Mouse (Mus musculus) kidney, embryonic 15.5 days (tissue): ENCODE results near the gene Yipf2. TPM values are rescaled to one million over a fixed set of nuclear protein-coding genes. Genes with fewer than 3 reads are reported as not detected.

Source experiments
- ATAC-seq: fragments of 200-750 bp; cut with Nextera tagmentation; replicated peaks from 2 replicates; pipeline ENCODE4 v1.8.0; 2017; ENCODE audit warnings: moderate TSS enrichment; ENCODE audit not compliant: low FRiP score
- H3K27ac ChIP-seq: fragments of 300-500 bp; sonication (generic); 2 replicates; pipeline ENCODE4 v1.5.1; 2015; ENCODE audit warnings: mild to moderate bottlenecking, inconsistent platforms
- H3K27me3 ChIP-seq: fragments of 300-500 bp; sonication (generic); 2 replicates; pipeline ENCODE4 v1.6.1; 2015; ENCODE audit warnings: inconsistent platforms
- H3K36me3 ChIP-seq: fragments of 300-500 bp; sonication (generic); 2 replicates; pipeline ENCODE4 v1.6.1; 2015; ENCODE audit warnings: inconsistent platforms
- H3K4me1 ChIP-seq: fragments of 300-500 bp; sonication (generic); 2 replicates; pipeline ENCODE4 v1.6.1; 2015; ENCODE audit warnings: inconsistent platforms
- H3K4me2 ChIP-seq: fragments of 300-500 bp; sonication (generic); 2 replicates; pipeline ENCODE4 v1.6.1; 2015; ENCODE audit warnings: moderate library complexity, mild to moderate bottlenecking, inconsistent platforms
- H3K4me3 ChIP-seq: fragments of 300-500 bp; sonication (generic); replicated peaks from 2 replicates; pipeline ENCODE4 v1.5.1; 2015; ENCODE audit warnings: mild to moderate bottlenecking, inconsistent platforms
- H3K9ac ChIP-seq: fragments of 300-500 bp; sonication (generic); 2 replicates; pipeline ENCODE4 v1.6.1; 2015; ENCODE audit warnings: mild to moderate bottlenecking, inconsistent platforms
- H3K9me3 ChIP-seq: fragments of 300-500 bp; sonication (generic); replicated peaks from 2 replicates; pipeline ENCODE4 v1.6.1; 2016; ENCODE audit warnings: inconsistent platforms
- WGBS: fragments of 180-500 bp; shearing (Covaris S2); methylation state at CpG from one replicate; pipeline ENCODE4 v1.1.7; 2015; ENCODE audit warnings: mixed read lengths; 5-methylcytosine and 5-hydroxymethylcytosine counted together
- polyA plus RNA-seq: library from polyadenylated mRNA; unstranded; fragments of >200 nt; fragmentation: Nextera tagmentation; extraction: Ambion mirVana; gene quantifications from 2 replicates; pipeline ENCODE4 v1.2.1, GENCODE M21; 2015

Gene Yipf2
- polyA plus RNA-seq, 1 experiment from 2014 or later, result 32.7 TPM

GRCm38 (mm10) chr9:21616232-21616781, 23.7 kb upstream of the Yipf2 start:
- Histone ChIP-seq H3K4me2 (peak overlapping the region; percentile 65), H3K9me3 (no peaks in the 10 kb centered on the region), H3K4me1 (peaks cover 25% of the 10 kb centered on the region), H3K27me3 (no peaks in the 10 kb centered on the region), H3K4me3 (peak overlapping the region; percentile 90), H3K36me3 (peaks cover 4% of the 10 kb centered on the region), H3K27ac (peak overlapping the region; percentile 99), H3K9ac (peak overlapping the region; percentile 89)
- ATAC-seq, result peak; percentile 87
- under 1% methylated on average over 57 of the region's 57 CpGs for whole genome bisulfite sequencing

GRCm38 (mm10) chr9:21615617-21616231, 23.1 kb upstream of the Yipf2 start, which contains the start of gene Smarca4:
TSS of gene Smarca4 (plus strand) at chr9:21616169.
- WGBS, result under 1% methylated on average over 40 of the region's 45 CpGs
- Histone ChIP-seq H3K36me3 (peaks cover 4% of the 10 kb centered on the region), H3K4me1 (peaks cover 25% of the 10 kb centered on the region), H3K4me2 (peak within 1 kb of the TSS; percentile 65), H3K9ac (peak within 1 kb of the TSS; percentile 89), H3K9me3 (no peaks in the 10 kb centered on the region), H3K27ac (peak within 1 kb of the TSS; percentile 99), H3K4me3 (peak within 1 kb of the TSS; percentile 90), H3K27me3 (no peaks in the 10 kb centered on the region)
- peak; percentile 98 for ATAC-seq

- no peak for ATAC-seq
- Histone ChIP-seq H3K4me3 (peak overlapping the region; percentile 90), H3K9ac (peak overlapping the region; percentile 69), H3K9me3 (no peaks in the 10 kb centered on the region), H3K27ac (peak overlapping the region; percentile 99), H3K4me1 (peaks cover 25% of the 10 kb centered on the region), H3K36me3 (peaks cover 4% of the 10 kb centered on the region), H3K27me3 (no peaks in the 10 kb centered on the region), H3K4me2 (peak overlapping the region; percentile 65)
- 73% methylated on average over 15 of the region's 15 CpGs for WGBS
Measured at GRCm38 (mm10) chr9:21614864-21615616, 22.4 kb upstream of the Yipf2 start.

GRCm38 (mm10) chr9:21609861-21610260, 17.2 kb upstream of the Yipf2 start:
- Histone ChIP-seq H3K4me3 (no peak overlapping the region), H3K36me3 (no peaks in the 10 kb centered on the region), H3K9me3 (no peaks in the 10 kb centered on the region), H3K27ac (no peak overlapping the region), H3K27me3 (no peaks in the 10 kb centered on the region), H3K4me2 (no peak overlapping the region), H3K4me1 (peaks cover under 1% of the 10 kb centered on the region; the same call in 1 of the 2 replicates), H3K9ac (no peak overlapping the region)
- ATAC-seq, result no peak
- WGBS, result 86% methylated on average over 1 of the region's 1 CpGs

GRCm38 (mm10) chr9:21606648-21607047, 14.0 kb upstream of the Yipf2 start:
- no peaks in the 10 kb centered on the region for H3K9me3 ChIP-seq
- H3K4me1 ChIP-seq, result no peaks in the 10 kb centered on the region
- H3K27ac ChIP-seq, result no peak overlapping the region
- WGBS, result 89% methylated on average over 1 of the region's 1 CpGs
- H3K4me2 ChIP-seq, result no peak overlapping the region
- no peak for ATAC-seq
- no peaks in the 10 kb centered on the region for H3K36me3 ChIP-seq
- no peaks in the 10 kb centered on the region for H3K27me3 ChIP-seq
- no peak overlapping the region for H3K4me3 ChIP-seq
- no peak overlapping the region for H3K9ac ChIP-seq

GRCm38 (mm10) chr9:21605865-21606264, 13.2 kb upstream of the Yipf2 start:
- no peak for ATAC-seq
- Histone ChIP-seq H3K4me2 (no peak overlapping the region), H3K36me3 (no peaks in the 10 kb centered on the region), H3K27ac (no peak overlapping the region), H3K27me3 (no peaks in the 10 kb centered on the region), H3K9ac (no peak overlapping the region), H3K4me1 (no peaks in the 10 kb centered on the region), H3K4me3 (no peak overlapping the region), H3K9me3 (no peaks in the 10 kb centered on the region)
- 71% methylated on average over 5 of the region's 5 CpGs for WGBS

GRCm38 (mm10) chr9:21604119-21604518, 11.5 kb upstream of the Yipf2 start:
- Histone ChIP-seq H3K4me1 (no peaks in the 10 kb centered on the region), H3K4me3 (no peak overlapping the region), H3K27ac (no peak overlapping the region), H3K36me3 (no peaks in the 10 kb centered on the region), H3K9me3 (no peaks in the 10 kb centered on the region), H3K27me3 (no peaks in the 10 kb centered on the region), H3K4me2 (no peak overlapping the region), H3K9ac (no peak overlapping the region)
- no peak for ATAC-seq
- WGBS, result 77% methylated on average over 5 of the region's 5 CpGs

- Histone ChIP-seq H3K9ac (no peak overlapping the region), H3K27ac (no peak overlapping the region), H3K36me3 (no peaks in the 10 kb centered on the region; the same call in 1 of the 2 replicates), H3K27me3 (no peaks in the 10 kb centered on the region), H3K4me1 (no peaks in the 10 kb centered on the region), H3K4me3 (no peak overlapping the region), H3K9me3 (no peaks in the 10 kb centered on the region), H3K4me2 (no peak overlapping the region)
- peak; percentile 74; the same call in 1 of the 2 replicates for ATAC-seq
- 48% methylated on average over 10 of the region's 10 CpGs for WGBS
Measured at GRCm38 (mm10) chr9:21601722-21602399, 9.2 kb upstream of the Yipf2 start.

- 89% methylated on average over 2 of the region's 2 CpGs for WGBS
- ATAC-seq, result no peak
- Histone ChIP-seq H3K36me3 (peaks cover 3% of the 10 kb centered on the region; the same call in 1 of the 2 replicates), H3K27me3 (no peaks in the 10 kb centered on the region), H3K4me3 (no peak overlapping the region), H3K4me2 (no peak overlapping the region), H3K9me3 (no peaks in the 10 kb centered on the region), H3K27ac (no peak overlapping the region), H3K9ac (no peak overlapping the region), H3K4me1 (no peaks in the 10 kb centered on the region)
Measured at GRCm38 (mm10) chr9:21601073-21601472, 8.4 kb upstream of the Yipf2 start.

GRCm38 (mm10) chr9:21600186-21600585, 7.6 kb upstream of the Yipf2 start:
- Histone ChIP-seq H3K27me3 (no peaks in the 10 kb centered on the region), H3K4me2 (no peak overlapping the region), H3K9me3 (no peaks in the 10 kb centered on the region), H3K4me1 (peaks cover 2% of the 10 kb centered on the region; the same call in 1 of the 2 replicates), H3K9ac (no peak overlapping the region), H3K4me3 (no peak overlapping the region), H3K36me3 (peaks cover 10% of the 10 kb centered on the region), H3K27ac (no peak overlapping the region)
- WGBS, result 84% methylated on average over 3 of the region's 3 CpGs
- no peak for ATAC-seq

GRCm38 (mm10) chr9:21598198-21598597, 5.6 kb upstream of the Yipf2 start:
- peaks cover 21% of the 10 kb centered on the region for H3K4me1 ChIP-seq
- no peak overlapping the region for H3K9ac ChIP-seq
- H3K27me3 ChIP-seq, result no peaks in the 10 kb centered on the region
- no peak for ATAC-seq
- H3K4me3 ChIP-seq, result no peak overlapping the region
- no peak overlapping the region for H3K27ac ChIP-seq
- H3K4me2 ChIP-seq, result no peak overlapping the region
- WGBS, result 38% methylated on average over 2 of the region's 2 CpGs
- peaks cover 25% of the 10 kb centered on the region for H3K36me3 ChIP-seq
- no peaks in the 10 kb centered on the region for H3K9me3 ChIP-seq

GRCm38 (mm10) chr9:21594838-21595237, 2.2 kb upstream of the Yipf2 start:
- Histone ChIP-seq H3K9me3 (no peaks in the 10 kb centered on the region), H3K9ac (no peak overlapping the region), H3K4me2 (no peak overlapping the region), H3K4me1 (peaks cover 38% of the 10 kb centered on the region), H3K4me3 (no peak overlapping the region), H3K36me3 (peaks cover 40% of the 10 kb centered on the region), H3K27me3 (no peaks in the 10 kb centered on the region), H3K27ac (no peak overlapping the region)
- ATAC-seq, result no peak
- 85% methylated on average over 2 of the region's 2 CpGs for WGBS
